Mouse (Mus musculus) neural tube, embryonic 15.5 days (tissue): ENCODE data around the gene 2410015M20Rik. TPM values are rescaled to one million over a fixed set of nuclear protein-coding genes. Genes with fewer than 3 reads are reported as not detected.
"Not testable (repeated sequence)": the region's sequence is repeated elsewhere in the genome, so short reads cannot be mapped to it uniquely, and the experiment has no call there.

ENCODE experiments used
- ATAC-seq: fragments of 200-750 bp; cut with Nextera tagmentation; 2 replicates; pipeline ENCODE4 v1.8.0; 2017; ENCODE audit warnings: mild to moderate bottlenecking, moderate TSS enrichment, moderate library complexity; ENCODE audit not compliant: low FRiP score
- H3K27ac ChIP-seq: fragments of 300-500 bp; sonication (generic); replicated peaks from 2 replicates; pipeline ENCODE4 v1.5.1; 2015; ENCODE audit warnings: mild to moderate bottlenecking, inconsistent platforms
- H3K27me3 ChIP-seq: fragments of 300-500 bp; sonication (generic); replicated peaks from 2 replicates; pipeline ENCODE4 v1.6.1; 2015; ENCODE audit warnings: inconsistent platforms
- H3K36me3 ChIP-seq: fragments of 300-500 bp; sonication (generic); 2 replicates; pipeline ENCODE4 v1.6.1; 2015; ENCODE audit warnings: inconsistent platforms
- H3K4me1 ChIP-seq: fragments of 300-500 bp; sonication (generic); 2 replicates; pipeline ENCODE4 v1.6.1; 2015; ENCODE audit warnings: inconsistent platforms
- H3K4me2 ChIP-seq: fragments of 300-500 bp; sonication (generic); 2 replicates; pipeline ENCODE4 v1.6.1; 2015; ENCODE audit warnings: inconsistent platforms, mild to moderate bottlenecking, moderate library complexity
- H3K4me3 ChIP-seq: fragments of 300-500 bp; sonication (generic); replicated peaks from 2 replicates; pipeline ENCODE4 v1.5.1; 2015; ENCODE audit warnings: mild to moderate bottlenecking, inconsistent platforms
- H3K9ac ChIP-seq: fragments of 300-500 bp; sonication (generic); replicated peaks from 2 replicates; pipeline ENCODE4 v1.6.1; 2015; ENCODE audit warnings: mild to moderate bottlenecking, inconsistent platforms
- H3K9me3 ChIP-seq: fragments of 300-500 bp; sonication (generic); replicated peaks from 2 replicates; pipeline ENCODE4 v1.6.1; 2016; ENCODE audit warnings: inconsistent platforms
- WGBS: fragments of 180-500 bp; shearing (Covaris S2); methylation state at CpG from one replicate; pipeline ENCODE4 v1.1.7; 2015; ENCODE audit warnings: mixed read lengths; 5-methylcytosine and 5-hydroxymethylcytosine counted together
- polyA plus RNA-seq: library from polyadenylated mRNA; unstranded; fragments of >200 nt; fragmentation: Nextera tagmentation; extraction: Ambion mirVana; gene quantifications from 2 replicates; pipeline ENCODE4 v1.2.1, GENCODE M21; 2015

The 2410015M20Rik gene
- 205 and 212 TPM in 2 replicates for polyA plus RNA-seq

DNA sequence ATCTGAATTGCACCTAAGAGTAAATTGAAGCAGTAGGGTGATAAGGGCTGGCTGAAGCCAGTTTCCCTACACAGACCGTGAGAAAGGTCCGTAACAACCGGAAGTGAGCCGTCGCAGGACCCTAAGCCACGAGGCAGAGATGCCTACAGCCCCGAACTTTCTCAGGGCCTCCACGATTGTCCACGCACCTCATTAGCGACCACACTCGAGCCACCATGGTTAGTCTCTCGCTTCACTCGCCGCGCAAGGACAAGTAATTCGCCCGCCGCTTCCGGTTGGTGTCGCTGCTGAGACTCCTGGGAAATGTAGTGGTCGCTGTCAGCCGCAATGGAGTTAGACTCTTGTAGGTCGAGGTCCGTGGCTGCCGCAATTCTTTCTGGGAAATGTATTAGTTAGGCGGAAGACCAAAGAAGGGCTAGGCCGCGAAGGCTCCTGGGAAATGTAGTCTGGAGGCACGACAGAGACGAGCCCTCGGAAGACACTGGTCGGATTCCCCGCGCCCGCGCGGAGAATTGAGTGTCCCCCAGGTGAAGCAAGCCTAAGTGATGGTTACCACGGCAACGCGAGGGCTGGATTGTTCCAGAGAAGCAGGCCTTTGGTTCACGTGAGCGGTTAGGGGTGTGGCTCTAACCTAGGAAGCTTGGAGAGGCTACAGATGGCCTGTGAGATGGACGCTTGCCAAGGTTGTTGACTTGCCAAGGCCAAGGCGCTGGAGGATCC lies at the start of gene 2410015M20Rik:
Gene 2410015M20Rik (minus strand): TSS at position 320 of the 720 bp plus-strand sequence.
- H3K27ac ChIP-seq = peak within 1 kb of the TSS; percentile 77

GRCm38 (mm10) chr17:56656171-56656570 lies 46.6 kb upstream of the 2410015M20Rik start:
- no peak for ATAC-seq
- no peaks in the 10 kb centered on the region for H3K36me3 ChIP-seq
- no peaks in the 10 kb centered on the region for H3K27me3 ChIP-seq
- H3K9ac ChIP-seq = no peak overlapping the region
- WGBS = 88% methylated on average over 6 of the region's 6 CpGs
- H3K4me1 ChIP-seq = no peaks in the 10 kb centered on the region
- no peak overlapping the region for H3K4me2 ChIP-seq
- H3K4me3 ChIP-seq = no peak overlapping the region
- no peaks in the 10 kb centered on the region for H3K9me3 ChIP-seq
- no peak overlapping the region for H3K27ac ChIP-seq

More for the DNA sequence above, at the start of gene 2410015M20Rik:
- peaks cover 31% of the 10 kb centered on the region for H3K36me3 ChIP-seq
- H3K4me1 ChIP-seq = peaks cover 49% of the 10 kb centered on the region
- H3K4me3 ChIP-seq = peak within 1 kb of the TSS; percentile 51
- peak within 1 kb of the TSS; percentile 71 for H3K9ac ChIP-seq
- no peaks in the 10 kb centered on the region for H3K27me3 ChIP-seq
- WGBS = under 1% methylated on average over 44 of the region's 44 CpGs
- peak; percentile 86 for ATAC-seq
- peak within 1 kb of the TSS; percentile 75 for H3K4me2 ChIP-seq
- no peaks in the 10 kb centered on the region for H3K9me3 ChIP-seq

DNA sequence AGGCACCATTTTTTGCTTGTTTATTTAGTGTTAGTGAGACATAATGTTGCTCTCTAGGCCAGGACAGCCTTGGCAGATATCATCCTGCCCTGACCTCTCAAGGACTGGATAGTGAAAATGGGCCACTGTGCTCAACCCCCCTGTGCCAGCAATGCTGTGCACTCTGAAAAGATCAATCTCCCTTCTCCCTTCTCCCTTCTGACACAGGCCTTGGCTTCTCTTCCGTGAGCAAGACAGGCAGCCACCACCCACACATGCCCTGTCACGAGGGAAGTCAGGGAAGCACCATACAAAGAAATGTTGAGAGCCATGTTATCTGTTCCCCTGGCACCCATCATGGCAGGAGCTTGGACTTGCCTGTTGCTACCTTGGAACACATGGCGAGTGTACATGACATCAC lies 45.7 kb upstream of the 2410015M20Rik start:
- Histone ChIP-seq H3K27ac (no peak overlapping the region), H3K36me3 (no peaks in the 10 kb centered on the region), H3K9ac (no peak overlapping the region), H3K9me3 (no peaks in the 10 kb centered on the region), H3K4me2 (no peak overlapping the region), H3K27me3 (no peaks in the 10 kb centered on the region), H3K4me1 (no peaks in the 10 kb centered on the region), H3K4me3 (no peak overlapping the region)
- ATAC-seq = no peak
- 89% methylated on average over 3 of the region's 3 CpGs for WGBS

DNA sequence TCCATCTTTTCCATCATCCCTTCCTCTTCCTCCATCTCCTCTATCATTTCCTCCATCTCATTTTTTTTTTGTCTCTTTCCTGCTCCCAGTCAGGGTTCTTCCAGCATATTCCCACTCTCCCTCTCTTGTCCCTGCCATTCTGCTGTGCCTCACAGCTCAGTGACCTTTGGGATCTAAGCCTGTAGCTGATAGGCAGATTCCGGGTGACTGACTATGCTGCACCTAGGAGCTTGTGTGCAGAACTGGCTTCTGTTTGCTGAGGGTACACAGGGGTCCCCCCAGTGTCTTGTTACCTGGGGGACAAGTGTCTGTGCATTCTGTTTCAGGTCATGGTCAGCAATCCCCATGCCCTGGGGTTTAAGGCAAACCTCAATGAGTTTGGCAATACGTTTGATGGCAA lies 45.2 kb upstream of the 2410015M20Rik start:
- H3K9ac ChIP-seq = no peak overlapping the region
- no peak overlapping the region for H3K4me2 ChIP-seq
- no peak overlapping the region for H3K27ac ChIP-seq
- H3K4me1 ChIP-seq = no peaks in the 10 kb centered on the region
- WGBS = 83% methylated on average over 2 of the region's 2 CpGs
- H3K4me3 ChIP-seq = no peak overlapping the region
- H3K27me3 ChIP-seq = no peaks in the 10 kb centered on the region
- ATAC-seq = no peak
- no peaks in the 10 kb centered on the region for H3K36me3 ChIP-seq
- no peaks in the 10 kb centered on the region for H3K9me3 ChIP-seq

DNA sequence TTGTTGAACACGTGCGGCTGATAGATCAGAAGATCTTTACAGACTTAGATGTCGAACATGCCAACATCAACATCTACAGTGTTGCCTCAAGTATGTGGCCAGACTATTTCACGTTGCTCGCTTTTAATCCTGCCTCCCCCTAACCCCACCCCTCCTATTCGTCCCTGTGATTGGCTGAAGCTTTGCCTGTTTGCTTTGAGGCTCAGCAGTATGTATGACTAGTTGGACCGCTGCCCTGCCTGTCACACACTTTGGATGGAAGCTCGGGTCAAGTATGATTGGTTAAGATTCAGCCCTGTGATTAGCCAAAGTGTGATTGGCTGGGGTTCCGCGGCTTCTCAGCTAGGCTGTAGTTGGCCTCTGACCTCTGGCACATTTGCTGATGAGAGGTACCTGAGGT lies 42.2 kb upstream of the 2410015M20Rik start:
- Histone ChIP-seq H3K27me3 (no peaks in the 10 kb centered on the region), H3K4me3 (no peak overlapping the region), H3K4me1 (no peaks in the 10 kb centered on the region), H3K27ac (no peak overlapping the region), H3K9me3 (no peaks in the 10 kb centered on the region), H3K4me2 (no peak overlapping the region), H3K36me3 (no peaks in the 10 kb centered on the region), H3K9ac (no peak overlapping the region)
- 25% methylated on average over 10 of the region's 10 CpGs for WGBS
- no peak; the same call in 1 of the 2 replicates for ATAC-seq

- ATAC-seq = no peak
- Histone ChIP-seq H3K4me1 (no peaks in the 10 kb centered on the region), H3K4me2 (no peak overlapping the region), H3K36me3 (no peaks in the 10 kb centered on the region), H3K4me3 (no peak overlapping the region), H3K9me3 (no peaks in the 10 kb centered on the region), H3K27ac (no peak overlapping the region), H3K27me3 (no peaks in the 10 kb centered on the region), H3K9ac (no peak overlapping the region)
- 65% methylated on average over 12 of the region's 13 CpGs for whole genome bisulfite sequencing
Observed at GRCm38 (mm10) chr17:56647546-56647945, 38.0 kb upstream of the 2410015M20Rik start.

- H3K36me3 ChIP-seq = no peaks in the 10 kb centered on the region
- H3K9me3 ChIP-seq = no peaks in the 10 kb centered on the region
- H3K27me3 ChIP-seq = no peaks in the 10 kb centered on the region
- 84% methylated on average over 4 of the region's 4 CpGs for WGBS
- no peak overlapping the region for H3K4me3 ChIP-seq
- H3K27ac ChIP-seq = no peak overlapping the region
- no peaks in the 10 kb centered on the region for H3K4me1 ChIP-seq
- H3K9ac ChIP-seq = no peak overlapping the region
- no peak for ATAC-seq
- H3K4me2 ChIP-seq = no peak overlapping the region
Observed at GRCm38 (mm10) chr17:56643237-56643636, 33.7 kb upstream of the 2410015M20Rik start.

GRCm38 (mm10) chr17:56634023-56634422 lies 24.5 kb upstream of the 2410015M20Rik start:
- no peaks in the 10 kb centered on the region for H3K27me3 ChIP-seq
- H3K4me2 ChIP-seq = no peak overlapping the region
- no peak for ATAC-seq
- 93% methylated on average over 6 of the region's 6 CpGs for WGBS
- no peaks in the 10 kb centered on the region for H3K36me3 ChIP-seq
- H3K9me3 ChIP-seq = no peaks in the 10 kb centered on the region
- H3K9ac ChIP-seq = no peak overlapping the region
- H3K4me1 ChIP-seq = no peaks in the 10 kb centered on the region
- H3K4me3 ChIP-seq = no peak overlapping the region
- no peak overlapping the region for H3K27ac ChIP-seq

DNA sequence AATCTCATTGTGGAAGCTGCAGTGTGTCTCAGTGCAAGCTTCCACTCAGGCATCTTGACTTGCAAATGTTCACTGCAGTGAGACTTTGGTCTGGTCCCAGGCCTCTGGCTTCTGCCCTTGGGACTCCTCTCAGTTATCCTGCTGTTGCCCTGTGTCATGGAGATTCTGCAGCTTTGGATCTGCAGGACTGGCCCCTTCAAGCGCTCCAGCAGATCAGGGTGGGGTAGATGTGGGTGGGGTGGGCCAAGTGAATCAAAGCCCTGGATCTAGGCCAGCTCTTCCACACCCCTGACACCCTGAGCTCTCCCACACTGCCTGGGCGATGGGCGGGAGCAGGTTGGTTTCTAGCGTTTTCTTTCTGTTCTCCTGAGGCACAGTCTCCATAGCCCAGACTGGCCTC lies 22.2 kb upstream of the 2410015M20Rik start:
- Histone ChIP-seq H3K36me3 (no peaks in the 10 kb centered on the region), H3K27me3 (no peaks in the 10 kb centered on the region), H3K27ac (no peak overlapping the region), H3K4me3 (no peak overlapping the region), H3K4me1 (peaks cover 16% of the 10 kb centered on the region), H3K9me3 (no peaks in the 10 kb centered on the region), H3K4me2 (no peak overlapping the region), H3K9ac (no peak overlapping the region)
- WGBS = 57% methylated on average over 4 of the region's 4 CpGs
- ATAC-seq = no peak

DNA sequence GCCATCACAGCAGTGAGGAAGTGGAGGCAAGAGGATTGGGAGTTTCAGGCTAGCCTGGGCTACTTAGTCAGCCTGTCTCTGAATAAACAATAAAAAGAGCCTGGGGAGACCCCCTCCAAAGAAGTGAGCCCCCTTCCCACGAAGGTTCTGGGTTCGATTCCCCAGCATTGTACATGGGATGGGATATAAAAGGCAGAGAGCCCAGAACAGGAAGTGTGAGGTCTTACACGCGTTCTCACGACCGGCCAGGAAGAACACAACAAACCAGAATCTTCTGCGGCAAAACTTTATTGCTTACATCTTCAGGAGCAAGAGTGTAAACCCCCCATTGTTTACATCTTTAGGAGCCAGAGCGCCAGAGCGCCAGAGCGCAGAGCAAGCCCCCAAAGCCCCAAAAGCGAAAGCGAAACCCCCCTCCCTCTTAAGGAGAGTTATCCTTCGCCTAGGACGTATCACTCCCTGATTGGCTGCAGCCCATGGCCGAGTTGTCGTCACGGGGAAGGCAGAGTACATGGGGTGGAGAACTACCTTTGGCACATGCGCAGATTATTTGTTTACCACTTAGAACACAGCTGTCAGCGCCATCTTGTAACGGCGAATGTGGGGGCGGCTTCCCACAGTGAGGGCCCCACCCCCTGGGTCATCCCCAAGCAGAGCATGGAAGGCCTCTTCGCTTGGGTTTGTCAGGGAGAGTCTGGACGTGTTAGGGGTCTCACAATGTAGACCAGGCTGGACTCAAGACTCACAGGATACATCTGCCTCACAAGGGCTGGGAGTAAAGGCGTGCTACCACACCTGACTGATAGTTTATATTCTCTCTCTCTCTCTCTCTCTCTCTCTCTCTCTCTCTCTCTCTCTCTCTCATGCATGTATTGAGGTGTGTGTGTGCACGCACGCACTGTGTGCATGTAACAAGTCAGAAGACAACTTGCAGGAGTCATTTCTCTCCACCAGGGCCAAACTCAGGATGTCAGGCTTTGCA lies 20.5 kb upstream of the 2410015M20Rik start:
- not testable (repeated sequence) for H3K36me3 ChIP-seq, H3K9me3 ChIP-seq, H3K27ac ChIP-seq, H3K4me2 ChIP-seq, H3K27me3 ChIP-seq, ATAC-seq, H3K4me3 ChIP-seq, H3K9ac ChIP-seq
- 89% methylated on average over 27 of the region's 27 CpGs for WGBS
- peaks cover 29% of the 10 kb centered on the region for H3K4me1 ChIP-seq

GRCm38 (mm10) chr17:56627530-56628277 lies 18.1 kb upstream of the 2410015M20Rik start, which contains the start of gene Catsperd:
Gene Catsperd (plus strand): TSS chr17:56628143.
- peak within 1 kb of the TSS; percentile 96 for H3K4me2 ChIP-seq
- H3K9me3 ChIP-seq = no peaks in the 10 kb centered on the region
- peak within 1 kb of the TSS; percentile 90 for H3K4me3 ChIP-seq
- peak within 1 kb of the TSS; percentile 87 for H3K9ac ChIP-seq
- ATAC-seq = peak; percentile 68
- peaks cover 15% of the 10 kb centered on the region for H3K36me3 ChIP-seq
- peak within 1 kb of the TSS; percentile 82 for H3K27ac ChIP-seq
- H3K27me3 ChIP-seq = no peaks in the 10 kb centered on the region
- WGBS = 8% methylated on average over 26 of the region's 26 CpGs
- H3K4me1 ChIP-seq = peaks cover 38% of the 10 kb centered on the region
